Mouse (Mus musculus) MEL (cell line): ENCODE results near the gene 1700001O22Rik. TPM values are rescaled to one million over a fixed set of nuclear protein-coding genes. Genes with fewer than 3 reads are reported as not detected.

Experiments used
- DNase-seq: peaks from one replicate; pipeline ENCODE4 v3.0.0; 2011; ENCODE audit warnings: low read depth, low spot score
- H3K27ac ChIP-seq: 2 replicates; pipeline ENCODE4 v1.5.1; 2012; ENCODE audit warnings: low read depth, mild to moderate bottlenecking, control low read depth, low read length, moderate library complexity; ENCODE audit not compliant: control insufficient read depth
- H3K27me3 ChIP-seq, 2 experiments: fragments of 150-350 bp in 1 of 2; sonication (generic) in 1 of 2; 2 replicates each; pipeline ENCODE4 v1.6.1; 2012; ENCODE audit warnings: low read length in 2 of 2, mild to moderate bottlenecking in 2 of 2, improper control_type of control experiment in 1 of 2, moderate library complexity in 1 of 2; ENCODE audit not compliant: insufficient read depth in 2 of 2, control insufficient read depth in 1 of 2
- H3K36me3 ChIP-seq, 2 experiments: 2 replicates each; pipeline ENCODE4 v1.6.1; 2012 to 2014; ENCODE audit warnings: low read length in 2 of 2, improper control_type of control experiment in 1 of 2, inconsistent platforms in 1 of 2, mild to moderate bottlenecking in 1 of 2; ENCODE audit not compliant: insufficient read depth in 2 of 2, control insufficient read depth in 1 of 2
- H3K4me1 ChIP-seq, 2 experiments: fragments of 150-350 bp in 1 of 2; sonication (generic) in 1 of 2; 2 replicates each; pipeline ENCODE4 v1.6.1; 2012; ENCODE audit warnings: low read length in 2 of 2, improper control_type of control experiment in 1 of 2, mild to moderate bottlenecking in 1 of 2; ENCODE audit not compliant: insufficient read depth in 2 of 2, control insufficient read depth in 1 of 2
- H3K4me3 ChIP-seq, 2 experiments: fragments of 150-350 bp in 1 of 2; sonication (generic) in 1 of 2; 2 replicates each; pipeline ENCODE4 v1.5.1; 2012; ENCODE audit warnings: low read depth in 2 of 2, low read length in 2 of 2, mild to moderate bottlenecking in 2 of 2, moderate library complexity in 2 of 2, control low read depth in 1 of 2, improper control_type of control experiment in 1 of 2; ENCODE audit not compliant: control insufficient read depth in 1 of 2, insufficient read depth in 1 of 2
- H3K79me2 ChIP-seq: 2 replicates; pipeline ENCODE4 v1.6.1; 2012; ENCODE audit warnings: mild to moderate bottlenecking, low read length, moderate library complexity; ENCODE audit not compliant: control insufficient read depth, poor library complexity, insufficient read depth
- H3K9ac ChIP-seq: 2 replicates; pipeline ENCODE4 v1.6.1; 2012; ENCODE audit warnings: low read depth, mild to moderate bottlenecking, control low read depth, low read length, moderate library complexity; ENCODE audit not compliant: control insufficient read depth, poor library complexity, severe bottlenecking
- H3K9me3 ChIP-seq: fragments of 150-350 bp; sonication (generic); replicated peaks from 2 replicates; pipeline ENCODE4 v1.6.1; 2012; ENCODE audit warnings: mild to moderate bottlenecking, low read length, improper control_type of control experiment, moderate library complexity; ENCODE audit not compliant: insufficient read depth
- CHD1 ChIP-seq: IDR thresholded peaks from 2 replicates; pipeline ENCODE4 v1.6.1; 2012; ENCODE audit warnings: low read depth, mild to moderate bottlenecking, inconsistent platforms, low read length, improper control_type of control experiment
- CHD2 ChIP-seq: IDR thresholded peaks from 2 replicates; pipeline ENCODE4 v1.6.1; 2011; ENCODE audit warnings: low read length, improper control_type of control experiment
- E2F4 ChIP-seq: IDR thresholded peaks from 2 replicates; pipeline ENCODE4 v1.6.1; 2011; ENCODE audit warnings: low read depth, low read length, improper control_type of control experiment, borderline replicate concordance
- EP300 ChIP-seq, 2 experiments: IDR thresholded peaks; 2 replicates each; pipeline ENCODE4 v1.6.1; 2011; ENCODE audit warnings: improper control_type of control experiment in 2 of 2, low read length in 2 of 2, low read depth in 1 of 2, mild to moderate bottlenecking in 1 of 2
- ETS1 ChIP-seq: IDR thresholded peaks from 2 replicates; pipeline ENCODE4 v1.6.1; 2012; ENCODE audit warnings: low read depth, mild to moderate bottlenecking, inconsistent platforms, low read length, improper control_type of control experiment, moderate library complexity
- GABPA ChIP-seq: IDR thresholded peaks from 2 replicates; pipeline ENCODE4 v1.6.1; 2012; ENCODE audit warnings: low read depth, mild to moderate bottlenecking, inconsistent platforms, low read length, improper control_type of control experiment, moderate library complexity
- GATA1 ChIP-seq: IDR thresholded peaks from 2 replicates; pipeline ENCODE4 v1.6.1; 2011; ENCODE audit warnings: low read depth, low read length, improper control_type of control experiment
- JUND ChIP-seq: IDR thresholded peaks from 2 replicates; pipeline ENCODE4 v1.6.1; 2011; ENCODE audit warnings: low read depth, mild to moderate bottlenecking, improper control_type of control experiment, low read length
- KAT2A ChIP-seq: conservative IDR thresholded peaks from 2 replicates; pipeline ENCODE4 v1.6.1; 2012; ENCODE audit warnings: low read depth, low read length, improper control_type of control experiment, inconsistent platforms
- MAFK ChIP-seq: IDR thresholded peaks from 2 replicates; pipeline ENCODE4 v1.6.1; 2011; ENCODE audit warnings: low read depth, mild to moderate bottlenecking, low read length, improper control_type of control experiment, borderline replicate concordance
- MAZ ChIP-seq: IDR thresholded peaks from 2 replicates; pipeline ENCODE4 v1.6.1; 2012; ENCODE audit warnings: low read depth, mild to moderate bottlenecking, inconsistent platforms, low read length, improper control_type of control experiment
- MEF2A ChIP-seq: IDR thresholded peaks from 2 replicates; pipeline ENCODE4 v1.6.1; 2014; ENCODE audit warnings: low read depth, mild to moderate bottlenecking, inconsistent platforms, low read length, improper control_type of control experiment; ENCODE audit not compliant: poor library complexity, insufficient replicate concordance, severe bottlenecking; ENCODE audit errors: extremely low read depth
- MXI1 ChIP-seq: IDR thresholded peaks from 2 replicates; pipeline ENCODE4 v1.6.1; 2011; ENCODE audit warnings: mild to moderate bottlenecking, low read depth, low read length, improper control_type of control experiment
- MYB ChIP-seq: IDR thresholded peaks from 2 replicates; pipeline ENCODE4 v1.6.1; 2011; ENCODE audit warnings: mild to moderate bottlenecking, low read depth, low read length, improper control_type of control experiment
- NRF1 ChIP-seq: IDR thresholded peaks from 2 replicates; pipeline ENCODE4 v1.6.1; 2014; ENCODE audit warnings: low read depth, mild to moderate bottlenecking, inconsistent platforms, low read length, improper control_type of control experiment, moderate library complexity; ENCODE audit not compliant: poor library complexity, insufficient read depth, severe bottlenecking
- POLR2AphosphoS2 ChIP-seq: IDR thresholded peaks from 2 replicates; pipeline ENCODE4 v1.6.1; 2011; ENCODE audit warnings: low read length, improper control_type of control experiment
- RAD21 ChIP-seq: IDR thresholded peaks from 2 replicates; pipeline ENCODE4 v1.6.1; 2011; ENCODE audit warnings: mild to moderate bottlenecking, low read depth, low read length, improper control_type of control experiment
- TAL1 ChIP-seq: IDR thresholded peaks from 2 replicates; pipeline ENCODE4 v1.6.1; 2012; ENCODE audit warnings: mild to moderate bottlenecking, inconsistent platforms, low read length, moderate library complexity, mixed read lengths
- TBP ChIP-seq: IDR thresholded peaks from 2 replicates; pipeline ENCODE4 v1.8.0; 2011; ENCODE audit warnings: low read depth, low read length, improper control_type of control experiment
- TCF12 ChIP-seq: IDR thresholded peaks from 2 replicates; pipeline ENCODE4 v1.6.1; 2014; ENCODE audit warnings: low read depth, mild to moderate bottlenecking, inconsistent platforms, low read length, improper control_type of control experiment, moderate library complexity
- UBTF ChIP-seq: IDR thresholded peaks from 2 replicates; pipeline ENCODE4 v1.6.1; 2012; ENCODE audit warnings: low read depth, mild to moderate bottlenecking, inconsistent platforms, low read length, improper control_type of control experiment, moderate library complexity, borderline replicate concordance; ENCODE audit not compliant: insufficient read depth
- USF2 ChIP-seq, 2 experiments: IDR thresholded peaks; 2 replicates each; pipeline ENCODE4 v1.6.1; 2011 to 2012; ENCODE audit warnings: improper control_type of control experiment in 2 of 2, low read length in 2 of 2, borderline replicate concordance in 1 of 2, inconsistent platforms in 1 of 2, low read depth in 1 of 2, mild to moderate bottlenecking in 1 of 2; ENCODE audit not compliant: insufficient read depth in 1 of 2
- ZC3H11A ChIP-seq: IDR thresholded peaks from 2 replicates; pipeline ENCODE4 v1.6.1; 2012; ENCODE audit warnings: low read depth, mild to moderate bottlenecking, inconsistent platforms, low read length, improper control_type of control experiment
- ZKSCAN1 ChIP-seq: IDR thresholded peaks from 2 replicates; pipeline ENCODE4 v1.6.1; 2012; ENCODE audit warnings: low read depth, mild to moderate bottlenecking, inconsistent platforms, low read length, improper control_type of control experiment, moderate library complexity
- polyA plus RNA-seq, 2 experiments: library from polyadenylated mRNA; stranded (reverse) in 1 of 2; unstranded in 1 of 2; fragments of >175 nt in 1 of 2; fragments of >200 nt in 1 of 2; gene quantifications; 2 replicates each; pipeline versions ENCODE4 v1.2.1 to v1.2.4; 2012; ENCODE audit warnings: low replicate concordance in 2 of 2, low read depth in 1 of 2; ENCODE audit not compliant: insufficient read length in 2 of 2, insufficient read depth in 1 of 2, missing spikeins in 1 of 2
- total RNA-seq: library from RNA; depleted of rRNA; stranded (reverse); fragments of 300-350 nt; gene quantifications from 2 replicates; pipeline ENCODE4 v1.2.3, GENCODE M21; 2012

Gene 1700001O22Rik
- total and polyA plus RNA-seq, 3 experiments = 0.50 to 1.8 TPM; not detected in 1

GRCm38 (mm10) chr2:30810573-30810972 lies 7.1 kb upstream of the 1700001O22Rik start:
- no peak for DNase-seq
- Histone ChIP-seq H3K27me3 (no peaks in the 10 kb centered on the region), H3K36me3 (peaks cover 0 to 6% of the 10 kb centered on the region in 2 experiments), H3K9me3 (no peaks in the 10 kb centered on the region), H3K27ac (no peak overlapping the region), H3K9ac (no peak overlapping the region), H3K4me1 (peaks cover 2 to 9% of the 10 kb centered on the region in 2 experiments; a peak in 3 of 4 replicates), H3K79me2 (peaks cover 32% of the 10 kb centered on the region), H3K4me3 (no peak overlapping the region)
- no peak for TF ChIP-seq RAD21
- TF ChIP-seq TAL1 = no peak
- TF ChIP-seq TBP = no peak
- no peak for TF ChIP-seq ETS1
- TF ChIP-seq UBTF = no peak
- no peak for TF ChIP-seq GABPA
- TF ChIP-seq KAT2A = no peak
- no peak for TF ChIP-seq ZC3H11A
- TF ChIP-seq USF2 (IDR thresholded peaks at IDR 0.05; ENCODE audit: borderline replicate concordance in 1 of 2, insufficient read depth in 1 of 2, low read depth in 1 of 2, low read length in 2 of 2) = no peak
- no peak for TF ChIP-seq CHD1
- TF ChIP-seq MEF2A = no peak
- TF ChIP-seq TCF12 = no peak
- TF ChIP-seq CHD2 = no peak
- no peak for TF ChIP-seq E2F4
- no peak for TF ChIP-seq GATA1
- TF ChIP-seq EP300 (IDR thresholded peaks at IDR 0.05; ENCODE audit: low read depth in 1 of 2, low read length in 2 of 2) = no peak

DNA sequence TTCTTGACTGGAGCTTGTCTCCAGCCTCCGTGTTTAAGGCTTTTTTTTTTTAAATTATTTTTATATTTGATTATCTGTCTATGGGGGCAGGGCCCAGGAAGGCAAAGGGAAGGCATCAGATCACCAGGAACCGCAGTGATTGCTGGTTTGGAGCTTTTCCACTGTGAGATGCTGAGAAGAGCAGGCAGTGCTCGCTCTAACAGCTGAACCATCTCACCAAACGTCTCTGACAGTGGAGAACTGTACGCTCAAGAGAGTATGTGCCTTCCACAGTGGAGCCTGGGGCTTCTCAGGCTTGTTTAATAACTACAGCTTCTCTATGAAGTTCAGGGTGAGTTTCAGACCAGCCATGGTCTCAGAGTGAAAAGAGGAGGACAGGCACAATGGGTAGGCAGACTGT lies 6.0 kb upstream of the 1700001O22Rik start:
- Histone ChIP-seq H3K4me1 (peaks cover 2 to 9% of the 10 kb centered on the region in 2 experiments; a peak in 3 of 4 replicates), H3K4me3 (no peak overlapping the region), H3K27me3 (no peaks in the 10 kb centered on the region), H3K79me2 (peaks cover 32% of the 10 kb centered on the region), H3K9ac (no peak overlapping the region), H3K27ac (no peak overlapping the region), H3K9me3 (no peaks in the 10 kb centered on the region), H3K36me3 (peaks cover 0 to 6% of the 10 kb centered on the region in 2 experiments; a peak in 3 of 4 replicates)
- TF ChIP-seq GABPA = no peak
- TF ChIP-seq UBTF = no peak
- no peak for TF ChIP-seq MAFK
- no peak for TF ChIP-seq ZKSCAN1
- no peak for TF ChIP-seq KAT2A
- no peak for TF ChIP-seq RAD21
- no peak for TF ChIP-seq CHD1
- TF ChIP-seq NRF1 = no peak
- TF ChIP-seq MAZ = no peak
- TF ChIP-seq MXI1 = no peak
- TF ChIP-seq MEF2A = no peak
- TF ChIP-seq ZC3H11A = no peak
- no peak for TF ChIP-seq JUND
- no peak for TF ChIP-seq TAL1
- TF ChIP-seq CHD2 = no peak
- no peak for TF ChIP-seq POLR2AphosphoS2
- no peak for TF ChIP-seq MYB
- no peak for TF ChIP-seq TCF12
- TF ChIP-seq USF2 (IDR thresholded peaks at IDR 0.05; ENCODE audit: borderline replicate concordance in 1 of 2, insufficient read depth in 1 of 2, low read depth in 1 of 2, low read length in 2 of 2) = no peak
- no peak for DNase-seq
